9 mouse cellular contexts compared by ENCODE assay signal in the genomic region with DNA sequence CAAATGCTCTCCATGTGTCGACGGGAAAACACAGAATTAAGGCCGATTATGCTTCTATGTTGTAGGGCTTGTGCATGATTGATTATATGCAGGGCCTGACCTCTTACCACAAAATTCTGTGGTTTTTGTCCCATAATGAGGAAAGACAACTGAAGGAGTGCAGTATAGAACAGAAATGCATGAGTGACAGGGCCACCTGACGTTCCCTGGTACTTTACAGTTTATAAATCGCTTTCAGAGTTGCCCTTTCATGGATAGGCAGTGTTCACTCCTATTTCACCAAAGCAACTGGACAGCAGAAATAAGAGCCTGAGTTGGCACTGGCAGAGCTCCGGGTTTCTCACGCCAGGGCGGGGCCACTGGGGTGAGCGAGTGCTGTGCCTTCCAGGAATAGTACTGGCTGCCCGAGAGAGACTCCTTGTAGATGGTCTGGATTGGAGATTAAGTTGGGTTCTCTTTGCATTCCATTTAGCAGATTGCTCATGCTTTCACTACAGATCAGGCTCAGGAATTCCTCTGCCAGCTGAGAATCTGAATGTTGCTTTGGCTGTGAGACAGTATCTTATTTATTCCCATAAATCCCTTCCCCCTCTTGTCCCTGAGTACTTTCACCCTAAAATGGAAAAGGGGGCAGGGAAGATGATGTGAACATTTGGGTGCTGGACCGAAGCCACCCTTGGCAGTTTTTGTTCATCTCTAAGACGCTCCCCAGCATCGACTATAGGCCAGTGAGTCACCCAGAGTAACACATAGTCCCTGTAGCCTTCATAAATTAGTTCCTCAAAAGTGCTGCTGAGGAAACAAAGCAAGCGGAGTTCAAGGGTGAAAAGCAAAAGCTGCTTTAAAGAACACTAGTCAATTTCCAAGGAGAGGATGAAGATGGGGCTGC.
DNase-seq lines count a peak whose midpoint lies in the region; ATAC-seq lines count a peak whose summit lies in the region.
"Had no signal": no experiment of that assay in that cellular context is flagged by ENCODE, and none has a peak within 500 bp of the region (broad histone marks: within the 10 kb centered on the region; RNA-seq: fewer than 3 reads in every experiment).

No protein-coding gene starts in this region.

- H3K4me1 ChIP-seq in midbrain, embryonic 14.5 days (ENCODE audit: control insufficient read depth, insufficient read depth, low read length): peaks cover 5% of the 10 kb centered on the region; the same call in 1 of the 2 replicates

- intact Hi-C loops in gastrocnemius, postnatal 14 days (cut with DNase I; ENCODE audit: low total_unique reads): no loop called here

- no peaks in the 10 kb centered on the region for H3K9me3 ChIP-seq in midbrain, embryonic 14.5 days (ENCODE audit: control insufficient read depth, low read length)

- no peak for ATAC-seq in midbrain, embryonic 14.5 days (ENCODE audit: low FRiP score, low TSS enrichment)

- WGBS in midbrain, embryonic 14.5 days: 72% methylated on average over 14 of the region's 14 CpGs

- H3K9ac ChIP-seq in midbrain, embryonic 14.5 days (replicated peaks; ENCODE audit: low read length): no peak overlapping the region
- H3K9ac ChIP-seq: liver, embryonic 14.5 days had no signal

- DNase-seq in lung, adult 18-20 months: peak; percentile 5 to 13
- no peak for DNase-seq in lung, postnatal 25 days (ENCODE audit: low spot score)
- peak; percentile 11 for DNase-seq in cerebellum, adult 8-10 months
- DNase-seq in gastrocnemius, postnatal 14 days: peak; percentile 71
- DNase-seq in lung, postnatal 10 days: peak; percentile 31
- no peak for DNase-seq in retina, embryonic 14.5 days (ENCODE audit: low spot score)
- DNase-seq in ovary, postnatal 14 days (ENCODE audit: low spot score): no peak
- DNase-seq in midbrain, embryonic 14.5 days: no peak

- H3K36me3 ChIP-seq in midbrain, embryonic 14.5 days (ENCODE audit: control insufficient read depth, insufficient read depth, low read length): no peaks in the 10 kb centered on the region

- H3K27ac ChIP-seq in midbrain, embryonic 14.5 days (replicated peaks; ENCODE audit: low read depth, low read length): no peak overlapping the region
- H3K27ac ChIP-seq: liver, embryonic 14.5 days had no signal

- H3K4me3 ChIP-seq in midbrain, embryonic 14.5 days (replicated peaks; ENCODE audit: low read depth, low read length): no peak overlapping the region

- H3K4me2 ChIP-seq in midbrain, embryonic 14.5 days (ENCODE audit: low read length): no peak overlapping the region

- H3K27me3 ChIP-seq in midbrain, embryonic 14.5 days (ENCODE audit: control insufficient read depth, insufficient read depth, low read length): no peaks in the 10 kb centered on the region

Comparison
In these comparisons a context has a peak if more than half of its experiments do, and no peak if none do; other contexts are left out.
1. DNase-seq: peak in lung, adult 18-20 months (2 of 2), cerebellum, adult 8-10 months (single experiment), gastrocnemius, postnatal 14 days (single experiment) and lung, postnatal 10 days (single experiment); none in lung, postnatal 25 days (single experiment), retina, embryonic 14.5 days (single experiment), ovary, postnatal 14 days (single experiment) and midbrain, embryonic 14.5 days (single experiment).